Mouse (Mus musculus) v-Abl transformed pro-B cells (cell line): Measurements from ENCODE around the gene 1700030K09Rik.

Experiments used
- in situ Hi-C, 2 experiments: fragments of 400-800 bp; cut with MboI; formaldehyde crosslinking; loops; one replicate each; pipeline ENCODE4 v1.15.1; 2025; ENCODE audit not compliant: unreplicated experiment in 2 of 2

Gene 1700030K09Rik

GRCm38 (mm10) chr8:72458457-72458856, 14.8 kb downstream of the 1700030K09Rik start:
- in situ Hi-C loops = no loop called here

GRCm38 (mm10) chr8:72459881-72460533, 16.3 kb downstream of the 1700030K09Rik start:
- in situ Hi-C loops = no loop called here

GRCm38 (mm10) chr8:72464211-72464610, 20.5 kb downstream of the 1700030K09Rik start:
- in situ Hi-C loops = no loop called here

GRCm38 (mm10) chr8:72469243-72469642, 25.6 kb downstream of the 1700030K09Rik start:
- in situ Hi-C loops = no loop called here

- in situ Hi-C loops = no loop called here
Observed at GRCm38 (mm10) chr8:72469984-72470383, 26.3 kb downstream of the 1700030K09Rik start.

- in situ Hi-C loops = no loop called here
Observed at GRCm38 (mm10) chr8:72470684-72471083, 27.0 kb downstream of the 1700030K09Rik start.

- in situ Hi-C loops = no loop called here
Observed at GRCm38 (mm10) chr8:72474826-72475546, 31.3 kb downstream of the 1700030K09Rik start, which contains the start of gene Cherp. Gene Cherp (minus strand): TSS chr8:72475226.

GRCm38 (mm10) chr8:72485456-72486199, 41.9 kb downstream of the 1700030K09Rik start:
- in situ Hi-C loops = no loop called here

- in situ Hi-C loops = no loop called here
Observed at GRCm38 (mm10) chr8:72487014-72487413, 43.3 kb downstream of the 1700030K09Rik start.

- in situ Hi-C loops = no loop called here
Observed at GRCm38 (mm10) chr8:72491017-72491416, 47.3 kb downstream of the 1700030K09Rik start.

GRCm38 (mm10) chr8:72491680-72492621, 48.3 kb downstream of the 1700030K09Rik start, which contains the start of gene Slc35e1:
Gene Slc35e1 (minus strand): TSS chr8:72492614.
- in situ Hi-C loops = no loop called here

- in situ Hi-C loops = no loop called here
Observed at GRCm38 (mm10) chr8:72492622-72493081, 49.0 kb downstream of the 1700030K09Rik start.

GRCm38 (mm10) chr8:72493381-72493780, 49.7 kb downstream of the 1700030K09Rik start:
- in situ Hi-C loops = no loop called here

- in situ Hi-C loops = loop anchor here in 1 of 2 experiments (5.0 kb wide), 1 partner anchor 47 kb away; no protein-coding TSS in a partner anchor
Observed at GRCm38 (mm10) chr8:72495411-72496111, 51.9 kb downstream of the 1700030K09Rik start.

- in situ Hi-C loops = loop anchor here in 1 of 2 experiments (5.0 kb wide), 1 partner anchor 46 kb away; no protein-coding TSS in a partner anchor
Observed at GRCm38 (mm10) chr8:72496217-72496616, 52.5 kb downstream of the 1700030K09Rik start.

- in situ Hi-C loops = loop anchor here in 1 of 2 experiments (5.0 kb wide), 1 partner anchor 44 kb away; no protein-coding TSS in a partner anchor
Observed at GRCm38 (mm10) chr8:72497911-72498310, 54.2 kb downstream of the 1700030K09Rik start.

- in situ Hi-C loops = loop anchor here in 1 of 2 experiments (5.0 kb wide), 1 partner anchor 44 kb away; no protein-coding TSS in a partner anchor
Observed at GRCm38 (mm10) chr8:72498527-72498926, 54.8 kb downstream of the 1700030K09Rik start.

GRCm38 (mm10) chr8:72499521-72500284, 56.0 kb downstream of the 1700030K09Rik start:
- in situ Hi-C loops = loop anchor here in 1 of 2 experiments (5.0 kb wide), 1 partner anchor 43 kb away; no protein-coding TSS in a partner anchor
